Mouse (Mus musculus): ENCODE measurements around the gene Thegl. TPM values are rescaled to one million over a fixed set of nuclear protein-coding genes. Genes with fewer than 3 reads are reported as not detected.

Thegl gene
- polyA plus RNA-seq, 1 experiment: not detected

DNA sequence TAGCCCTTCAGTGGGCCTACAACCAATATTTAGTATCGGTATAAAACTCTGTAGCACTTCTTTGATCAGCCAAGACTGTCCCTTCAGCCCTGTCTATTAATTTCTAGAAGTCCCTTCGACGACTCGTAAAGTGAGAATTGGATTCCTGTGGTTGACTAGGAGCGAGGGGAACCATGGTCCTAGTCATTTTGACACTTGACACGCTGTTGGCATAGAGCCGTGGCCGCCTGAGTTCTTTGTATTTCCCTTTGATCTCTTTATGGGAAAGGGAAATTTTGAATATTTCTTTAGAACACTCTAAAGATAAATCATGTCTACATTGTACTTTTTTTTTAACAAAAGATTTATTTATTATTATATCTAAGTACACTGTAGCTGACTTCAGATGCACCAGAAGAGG lies 40.1 kb upstream of the Thegl start:
- Histone ChIP-seq H3K9me3 (replicated peaks; ENCODE audit: control insufficient read depth, insufficient read depth, low read length, poor library complexity, severe bottlenecking) (no peaks in the 10 kb centered on the region), H3K36me3 (ENCODE audit: control insufficient read depth, insufficient read depth, low read length, poor library complexity, severe bottlenecking) (peaks cover 12% of the 10 kb centered on the region), H3K9ac (ENCODE audit: low read depth, poor library complexity, severe bottlenecking) (peak overlapping the region; percentile 85; the same call in 1 of the 2 replicates), H3K4me1 (ENCODE audit: control insufficient read depth, insufficient read depth, low read length) (no peaks in the 10 kb centered on the region), H3K4me3 (ENCODE audit: low read depth, low read length) (no peak overlapping the region), H3K27ac (ENCODE audit: insufficient read depth, low read length) (no peak overlapping the region), H3K27me3 (ENCODE audit: control insufficient read depth, insufficient read depth, low read length, poor library complexity, severe bottlenecking) (no peaks in the 10 kb centered on the region)
- TF ChIP-seq CTCF (IDR thresholded peaks at IDR 0.05; ENCODE audit: low read depth, low read length): no peak
- TF ChIP-seq EP300 (IDR thresholded peaks at IDR 0.05; ENCODE audit: insufficient read depth, low read depth, low read length): no peak
- no peak for TF ChIP-seq POLR2A (IDR thresholded peaks at IDR 0.05; ENCODE audit: insufficient read depth, low read length)

DNA sequence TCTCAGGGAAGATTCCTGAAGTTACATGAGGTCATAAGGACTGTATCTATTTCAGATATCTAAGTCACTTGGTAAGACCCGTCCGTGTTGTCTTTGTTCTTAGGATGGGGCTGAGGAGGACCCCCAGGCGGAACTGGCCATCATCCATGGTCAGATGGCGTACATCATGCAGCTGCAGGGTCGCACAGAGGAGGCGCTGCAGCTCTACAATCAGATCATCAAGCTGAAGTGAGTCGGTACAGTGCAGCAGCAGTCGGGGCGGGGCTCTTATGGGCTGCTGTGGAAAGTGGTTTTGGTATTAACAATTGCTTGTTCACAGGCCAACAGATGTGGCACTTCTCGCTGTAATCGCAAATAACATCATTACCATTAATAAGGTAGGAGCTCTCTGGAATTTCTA lies 31.8 kb upstream of the Thegl start:
- no peak for TF ChIP-seq EP300 (IDR thresholded peaks at IDR 0.05; ENCODE audit: insufficient read depth, low read depth, low read length)
- peak; percentile 30 for TF ChIP-seq CTCF (IDR thresholded peaks at IDR 0.05; ENCODE audit: low read depth, low read length)
- no peak overlapping the region for H3K4me3 ChIP-seq (ENCODE audit: low read depth, low read length)
- no peak overlapping the region for H3K9ac ChIP-seq (ENCODE audit: low read depth, poor library complexity, severe bottlenecking)
- H3K27ac ChIP-seq (ENCODE audit: insufficient read depth, low read length): no peak overlapping the region
- no peaks in the 10 kb centered on the region for H3K27me3 ChIP-seq (ENCODE audit: control insufficient read depth, insufficient read depth, low read length, poor library complexity, severe bottlenecking)
- peaks cover 45% of the 10 kb centered on the region for H3K36me3 ChIP-seq (ENCODE audit: control insufficient read depth, insufficient read depth, low read length, poor library complexity, severe bottlenecking)
- H3K9me3 ChIP-seq (replicated peaks; ENCODE audit: control insufficient read depth, insufficient read depth, low read length, poor library complexity, severe bottlenecking): no peaks in the 10 kb centered on the region
- no peaks in the 10 kb centered on the region for H3K4me1 ChIP-seq (ENCODE audit: control insufficient read depth, insufficient read depth, low read length)

DNA sequence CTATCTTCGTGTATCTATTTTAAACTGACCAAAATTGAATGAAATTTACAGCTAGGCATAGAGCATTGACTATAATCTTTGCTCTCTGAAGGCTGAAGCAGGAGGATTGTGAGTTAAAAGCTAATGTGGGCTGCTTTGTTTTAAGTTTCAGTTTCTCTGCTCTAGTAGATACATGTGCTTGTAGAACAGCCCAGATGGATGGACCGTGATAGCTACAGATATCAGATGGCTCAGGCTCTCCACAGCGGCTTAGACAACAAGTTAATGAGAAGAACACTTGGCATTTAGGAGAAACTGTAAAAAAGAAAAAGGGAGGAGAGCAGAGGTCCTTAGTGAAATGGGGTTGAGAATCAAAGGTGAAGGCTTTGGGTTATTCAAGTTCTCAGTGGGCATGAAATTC lies 25.0 kb upstream of the Thegl start:
- H3K4me3 ChIP-seq (ENCODE audit: low read depth, low read length): no peak overlapping the region
- H3K36me3 ChIP-seq (ENCODE audit: control insufficient read depth, insufficient read depth, low read length, poor library complexity, severe bottlenecking): peaks cover 42% of the 10 kb centered on the region
- H3K9ac ChIP-seq (ENCODE audit: low read depth, poor library complexity, severe bottlenecking): no peak overlapping the region
- no peak overlapping the region for H3K27ac ChIP-seq (ENCODE audit: insufficient read depth, low read length)
- TF ChIP-seq CTCF (IDR thresholded peaks at IDR 0.05; ENCODE audit: low read depth, low read length) (no peak), POLR2A (IDR thresholded peaks at IDR 0.05; ENCODE audit: insufficient read depth, low read length) (no peak), EP300 (IDR thresholded peaks at IDR 0.05; ENCODE audit: insufficient read depth, low read depth, low read length) (no peak)
- H3K27me3 ChIP-seq (ENCODE audit: control insufficient read depth, insufficient read depth, low read length, poor library complexity, severe bottlenecking): no peaks in the 10 kb centered on the region
- H3K9me3 ChIP-seq (replicated peaks; ENCODE audit: control insufficient read depth, insufficient read depth, low read length, poor library complexity, severe bottlenecking): no peaks in the 10 kb centered on the region
- no peaks in the 10 kb centered on the region for H3K4me1 ChIP-seq (ENCODE audit: control insufficient read depth, insufficient read depth, low read length)

- no peak overlapping the region for H3K4me3 ChIP-seq (ENCODE audit: low read depth, low read length)
- no peak overlapping the region for H3K27ac ChIP-seq (ENCODE audit: insufficient read depth, low read length)
- H3K36me3 ChIP-seq (ENCODE audit: control insufficient read depth, insufficient read depth, low read length, poor library complexity, severe bottlenecking): peaks cover 49% of the 10 kb centered on the region
- H3K9ac ChIP-seq (ENCODE audit: low read depth, poor library complexity, severe bottlenecking): no peak overlapping the region
- H3K27me3 ChIP-seq (ENCODE audit: control insufficient read depth, insufficient read depth, low read length, poor library complexity, severe bottlenecking): no peaks in the 10 kb centered on the region
- H3K4me1 ChIP-seq (ENCODE audit: control insufficient read depth, insufficient read depth, low read length): no peaks in the 10 kb centered on the region
- H3K9me3 ChIP-seq (replicated peaks; ENCODE audit: control insufficient read depth, insufficient read depth, low read length, poor library complexity, severe bottlenecking): no peaks in the 10 kb centered on the region
- TF ChIP-seq POLR2A (IDR thresholded peaks at IDR 0.05; ENCODE audit: insufficient read depth, low read length): no peak
- no peak for TF ChIP-seq CTCF (IDR thresholded peaks at IDR 0.05; ENCODE audit: low read depth, low read length)
- TF ChIP-seq EP300 (IDR thresholded peaks at IDR 0.05; ENCODE audit: insufficient read depth, low read depth, low read length): no peak
These were observed 22.5 kb upstream of the Thegl start for GRCm38 (mm10) chr5:76993174-76993814.

DNA sequence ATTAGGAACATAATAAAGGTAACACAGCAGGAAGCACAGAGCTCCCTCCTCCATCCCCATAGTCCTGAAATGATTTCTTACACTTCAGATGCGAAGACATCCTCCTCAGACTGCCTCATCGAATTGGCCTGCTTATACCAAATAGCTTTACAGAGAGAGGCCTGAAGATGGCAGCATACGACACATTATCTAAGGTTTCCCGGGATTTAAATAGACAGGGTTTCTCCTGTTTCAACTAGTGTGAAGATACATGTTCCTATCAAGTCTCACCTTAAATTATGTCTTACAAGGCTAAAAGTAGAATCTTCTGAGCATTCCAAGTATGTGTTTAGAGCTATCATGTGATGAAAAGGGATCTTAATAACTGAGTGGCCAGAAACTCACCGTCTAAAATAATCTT lies 17.4 kb upstream of the Thegl start:
- Histone ChIP-seq H3K36me3 (ENCODE audit: control insufficient read depth, insufficient read depth, low read length, poor library complexity, severe bottlenecking) (peaks cover 44% of the 10 kb centered on the region), H3K4me3 (ENCODE audit: low read depth, low read length) (no peak overlapping the region), H3K27me3 (ENCODE audit: control insufficient read depth, insufficient read depth, low read length, poor library complexity, severe bottlenecking) (no peaks in the 10 kb centered on the region), H3K4me1 (ENCODE audit: control insufficient read depth, insufficient read depth, low read length) (no peaks in the 10 kb centered on the region), H3K27ac (ENCODE audit: insufficient read depth, low read length) (no peak overlapping the region), H3K9me3 (replicated peaks; ENCODE audit: control insufficient read depth, insufficient read depth, low read length, poor library complexity, severe bottlenecking) (no peaks in the 10 kb centered on the region), H3K9ac (ENCODE audit: low read depth, poor library complexity, severe bottlenecking) (no peak overlapping the region)
- no peak for TF ChIP-seq POLR2A (IDR thresholded peaks at IDR 0.05; ENCODE audit: insufficient read depth, low read length)
- peak; percentile 16 for TF ChIP-seq CTCF (IDR thresholded peaks at IDR 0.05; ENCODE audit: low read depth, low read length)
- no peak for TF ChIP-seq EP300 (IDR thresholded peaks at IDR 0.05; ENCODE audit: insufficient read depth, low read depth, low read length)

GRCm38 (mm10) chr5:77001192-77001591 lies 14.6 kb upstream of the Thegl start:
- Histone ChIP-seq H3K27me3 (ENCODE audit: control insufficient read depth, insufficient read depth, low read length, poor library complexity, severe bottlenecking) (no peaks in the 10 kb centered on the region), H3K9me3 (replicated peaks; ENCODE audit: control insufficient read depth, insufficient read depth, low read length, poor library complexity, severe bottlenecking) (no peaks in the 10 kb centered on the region), H3K4me1 (ENCODE audit: control insufficient read depth, insufficient read depth, low read length) (no peaks in the 10 kb centered on the region), H3K27ac (ENCODE audit: insufficient read depth, low read length) (no peak overlapping the region), H3K9ac (ENCODE audit: low read depth, poor library complexity, severe bottlenecking) (no peak overlapping the region), H3K36me3 (ENCODE audit: control insufficient read depth, insufficient read depth, low read length, poor library complexity, severe bottlenecking) (peaks cover 27% of the 10 kb centered on the region), H3K4me3 (ENCODE audit: low read depth, low read length) (no peak overlapping the region)
- TF ChIP-seq POLR2A (IDR thresholded peaks at IDR 0.05; ENCODE audit: insufficient read depth, low read length) (no peak), EP300 (IDR thresholded peaks at IDR 0.05; ENCODE audit: insufficient read depth, low read depth, low read length) (no peak), CTCF (IDR thresholded peaks at IDR 0.05; ENCODE audit: low read depth, low read length) (no peak)

All from ES-Bruce4 (cell line).